Mouse (Mus musculus) embryonic facial prominence, embryonic 14.5 days (tissue): ENCODE measurements around the gene Rhot2. TPM values are rescaled to one million over a fixed set of nuclear protein-coding genes. Genes with fewer than 3 reads are reported as not detected.
"Not testable (repeated sequence)": the region's sequence is repeated elsewhere in the genome, so short reads cannot be mapped to it uniquely, and the experiment has no call there.

Experiments
- ATAC-seq: fragments of 200-750 bp; cut with Nextera tagmentation; 2 replicates; pipeline ENCODE4 v1.8.0; 2017; ENCODE audit warnings: low read depth, moderate number of reproducible peaks, moderate TSS enrichment
- DNase-seq: peaks from one replicate; pipeline ENCODE4 v3.0.0-alpha.2; 2015; ENCODE audit warnings: low spot score
- H3K27ac ChIP-seq: fragments of 300-500 bp; sonication (generic); replicated peaks from 2 replicates; pipeline ENCODE4 v1.5.1; 2014; ENCODE audit warnings: low read depth, mild to moderate bottlenecking, low read length, moderate library complexity
- H3K27me3 ChIP-seq: fragments of 300-500 bp; sonication (generic); replicated peaks from 2 replicates; pipeline ENCODE4 v1.6.1; 2014; ENCODE audit warnings: low read length; ENCODE audit not compliant: control insufficient read depth, insufficient read depth
- H3K36me3 ChIP-seq: fragments of 300-500 bp; sonication (generic); 2 replicates; pipeline ENCODE4 v1.6.1; 2014; ENCODE audit warnings: low read length, mixed read lengths; ENCODE audit not compliant: control insufficient read depth, insufficient read depth
- H3K4me1 ChIP-seq: fragments of 300-500 bp; sonication (generic); 2 replicates; pipeline ENCODE4 v1.6.1; 2014; ENCODE audit warnings: antibody characterized with exemption, low read length; ENCODE audit not compliant: control insufficient read depth, insufficient read depth
- H3K4me2 ChIP-seq: fragments of 300-500 bp; sonication (generic); 2 replicates; pipeline ENCODE4 v1.6.1; 2014; ENCODE audit warnings: low read depth, mild to moderate bottlenecking, low read length, moderate library complexity, mixed read lengths
- H3K4me3 ChIP-seq: fragments of 300-500 bp; sonication (generic); 2 replicates; pipeline ENCODE4 v1.5.1; 2014; ENCODE audit warnings: low read depth, mild to moderate bottlenecking, low read length
- H3K9ac ChIP-seq: fragments of 300-500 bp; sonication (generic); 2 replicates; pipeline ENCODE4 v1.6.1; 2014; ENCODE audit warnings: low read depth, mild to moderate bottlenecking, low read length, moderate library complexity, mixed read lengths
- H3K9me3 ChIP-seq: fragments of 300-500 bp; sonication (generic); 2 replicates; pipeline ENCODE4 v1.6.1; 2016; ENCODE audit warnings: low read length; ENCODE audit not compliant: control insufficient read depth
- WGBS: fragments of 180-500 bp; shearing (Covaris S2); extraction: QIAGEN DNeasy Blood & Tissue Kit; methylation state at CpG from one replicate; pipeline ENCODE4 v1.1.7; 2014; 5-methylcytosine and 5-hydroxymethylcytosine counted together
- polyA plus RNA-seq: library from polyadenylated mRNA; unstranded; fragments of >200 nt; fragmentation: Nextera tagmentation; extraction: Ambion mirVana; gene quantifications from 2 replicates; pipeline ENCODE4 v1.2.1, GENCODE M21; 2014

Rhot2 gene
- polyA plus RNA-seq, 1 experiment from 2014 or later = 12.0 TPM

DNA sequence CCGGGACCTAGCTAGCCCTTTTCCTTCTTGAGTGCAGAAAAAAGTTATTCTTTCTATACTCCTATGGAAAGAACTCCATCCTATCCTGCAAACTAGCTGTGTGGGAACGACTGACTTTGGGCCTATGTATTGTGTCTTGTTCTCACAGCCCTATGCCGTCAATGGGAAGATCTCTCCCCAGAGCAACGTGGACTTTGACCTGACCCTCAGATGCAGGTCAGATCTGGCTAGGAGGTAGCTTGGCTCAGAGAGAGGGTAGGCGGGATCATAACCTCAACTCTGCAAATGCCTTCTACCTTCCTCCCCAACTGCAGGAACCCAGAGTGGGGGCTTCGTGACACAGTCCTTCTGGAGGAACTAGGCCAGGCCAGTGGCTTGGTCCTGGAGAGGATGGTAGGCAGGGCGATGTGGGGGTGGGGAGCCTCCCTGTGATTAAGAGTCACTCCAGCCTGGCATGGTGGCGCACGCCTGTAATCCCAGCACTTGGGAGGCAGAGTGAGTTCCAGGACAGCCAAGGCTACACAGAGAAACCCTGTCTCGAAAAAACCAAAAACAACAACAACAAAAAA is 31.8 kb upstream of the Rhot2 start:
- no peaks in the 10 kb centered on the region for H3K27me3 ChIP-seq
- H3K4me2 ChIP-seq = peak overlapping the region; percentile 85
- H3K36me3 ChIP-seq = peaks cover 15% of the 10 kb centered on the region
- peak overlapping the region; percentile 78 for H3K9ac ChIP-seq
- no peak overlapping the region for H3K27ac ChIP-seq
- DNase-seq = no peak
- no peaks in the 10 kb centered on the region for H3K9me3 ChIP-seq
- WGBS = 56% methylated on average over 10 of the region's 10 CpGs
- H3K4me3 ChIP-seq = peak overlapping the region; percentile 79
- ATAC-seq = no peak
- H3K4me1 ChIP-seq = peaks cover 7% of the 10 kb centered on the region; the same call in 1 of the 2 replicates

DNA sequence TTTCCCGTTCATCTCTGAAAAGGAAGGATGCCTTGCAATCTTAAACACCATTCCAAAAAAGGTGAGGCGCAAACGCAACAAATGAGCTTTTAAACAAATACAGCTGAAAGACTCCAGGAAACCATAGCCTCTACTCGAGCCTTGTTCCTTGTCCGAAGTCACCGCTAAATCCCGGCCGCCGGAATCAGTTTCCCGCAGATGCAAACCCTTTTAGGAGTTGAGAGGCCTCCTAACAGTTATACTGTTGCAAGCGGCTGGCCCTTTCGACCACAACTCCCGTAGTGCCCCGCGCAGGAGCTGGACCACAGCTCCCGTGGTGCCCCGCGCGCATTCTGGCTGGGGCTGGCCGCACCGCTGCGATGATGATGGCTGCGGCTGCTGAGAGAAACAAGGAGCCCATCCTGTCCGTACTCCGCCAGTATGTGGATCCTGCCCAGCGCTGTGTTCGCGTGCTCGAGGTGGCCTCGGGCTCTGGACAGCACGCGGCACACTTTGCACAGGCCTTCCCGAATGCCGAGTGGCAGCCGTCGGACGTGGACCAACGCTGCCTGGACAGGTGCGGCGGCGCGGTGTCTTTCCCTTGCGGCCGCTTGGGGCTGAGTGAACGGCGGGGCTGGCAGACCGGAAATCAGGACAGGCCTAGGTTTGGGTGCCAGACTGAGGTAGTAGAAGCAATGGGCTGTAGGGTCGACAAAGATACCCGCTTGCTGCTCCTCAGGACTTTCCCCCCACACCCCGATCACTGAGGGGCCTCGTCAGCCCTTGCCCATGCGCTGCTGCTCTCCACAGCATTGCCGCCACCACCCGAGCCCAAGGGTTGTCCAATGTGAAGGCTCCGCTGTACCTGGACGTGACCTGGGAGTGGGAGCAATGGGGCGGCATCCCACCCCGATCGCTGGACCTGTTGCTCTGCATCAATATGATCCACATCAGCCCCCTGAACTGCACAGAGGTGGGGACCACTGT is 30.8 kb upstream of the Rhot2 start:
- WGBS = 1% methylated on average over 44 of the region's 59 CpGs
- Histone ChIP-seq H3K4me2 (peak overlapping the region; percentile 85), H3K27me3 (no peaks in the 10 kb centered on the region), H3K27ac (peak overlapping the region; percentile 94), H3K36me3 (peaks cover 15% of the 10 kb centered on the region), H3K9me3 (no peaks in the 10 kb centered on the region), H3K4me3 (peak overlapping the region; percentile 79), H3K9ac (peak overlapping the region; percentile 78), H3K4me1 (peaks cover 7% of the 10 kb centered on the region; the same call in 1 of the 2 replicates)
- ATAC-seq = peak; percentile 96
- peak; percentile 96 for DNase-seq

DNA sequence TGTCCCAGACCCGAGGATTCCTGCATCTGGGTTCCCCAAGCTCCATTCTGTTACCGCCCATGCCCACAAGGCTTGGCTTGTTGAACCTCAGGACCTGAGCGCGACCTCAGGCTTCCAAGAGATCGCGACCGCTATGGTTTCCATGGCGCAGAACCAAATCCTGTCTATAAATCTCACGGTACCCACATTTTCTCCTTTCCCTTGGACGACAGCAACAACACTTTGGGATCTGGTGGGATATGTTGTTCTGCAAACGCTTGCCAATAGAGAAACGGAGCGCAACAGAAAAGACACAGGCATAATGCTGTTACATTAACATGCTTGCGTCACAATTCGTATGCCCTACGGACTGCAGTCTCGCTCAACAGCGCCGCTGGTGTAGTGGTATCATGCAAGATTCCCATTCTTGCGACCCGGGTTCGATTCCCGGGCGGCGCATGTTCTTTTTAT is 30.1 kb upstream of the Rhot2 start, which contains the start of gene Mettl26:
Gene Mettl26 (plus strand): TSS at position 354 of the 450 bp plus-strand sequence.
- H3K27me3 ChIP-seq = no peaks in the 10 kb centered on the region
- no peaks in the 10 kb centered on the region for H3K9me3 ChIP-seq
- 1% methylated on average over 25 of the region's 25 CpGs for WGBS
- H3K4me3 ChIP-seq = peak within 1 kb of the TSS; percentile 79
- peak within 1 kb of the TSS; percentile 94 for H3K27ac ChIP-seq
- DNase-seq (peak; percentile 94), ATAC-seq (peak; percentile 80)
- peak within 1 kb of the TSS; percentile 85 for H3K4me2 ChIP-seq
- peak within 1 kb of the TSS; percentile 78 for H3K9ac ChIP-seq
- H3K36me3 ChIP-seq = peaks cover 15% of the 10 kb centered on the region
- peaks cover 7% of the 10 kb centered on the region; the same call in 1 of the 2 replicates for H3K4me1 ChIP-seq

DNA sequence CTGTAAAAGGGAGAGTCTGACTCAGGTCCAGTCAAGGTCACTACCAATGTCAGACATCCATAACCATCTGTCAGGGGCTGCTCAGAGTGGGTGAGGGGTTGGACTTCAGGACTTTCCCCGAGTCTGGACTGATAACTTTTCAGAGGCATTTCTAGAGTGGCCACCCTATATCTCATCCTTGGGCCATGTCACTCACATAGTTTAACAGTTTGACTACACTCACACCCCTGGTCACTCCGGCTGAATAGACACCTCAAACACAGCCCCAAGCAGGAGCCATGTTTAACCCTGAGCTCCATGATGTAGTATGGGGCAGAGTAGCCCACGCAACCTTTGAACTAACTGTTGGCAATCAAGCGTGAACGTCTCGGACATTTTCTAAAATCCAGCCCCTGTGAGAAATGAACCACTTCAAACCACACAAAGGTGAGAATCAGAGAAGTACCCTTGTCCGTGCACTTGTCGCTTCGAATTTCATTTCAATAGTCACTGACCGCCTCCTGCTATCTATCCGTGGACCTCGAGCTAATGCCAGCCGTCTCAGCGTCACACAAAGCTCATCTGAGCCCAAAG is 29.6 kb upstream of the Rhot2 start:
- Histone ChIP-seq H3K4me1 (peaks cover 7% of the 10 kb centered on the region; the same call in 1 of the 2 replicates), H3K9ac (peak overlapping the region; percentile 78), H3K9me3 (no peaks in the 10 kb centered on the region), H3K4me3 (peak overlapping the region; percentile 79), H3K27me3 (no peaks in the 10 kb centered on the region), H3K36me3 (peaks cover 14% of the 10 kb centered on the region), H3K4me2 (peak overlapping the region; percentile 85), H3K27ac (peak overlapping the region; percentile 94)
- WGBS = 6% methylated on average over 14 of the region's 14 CpGs
- ATAC-seq (no peak), DNase-seq (no peak)

DNA sequence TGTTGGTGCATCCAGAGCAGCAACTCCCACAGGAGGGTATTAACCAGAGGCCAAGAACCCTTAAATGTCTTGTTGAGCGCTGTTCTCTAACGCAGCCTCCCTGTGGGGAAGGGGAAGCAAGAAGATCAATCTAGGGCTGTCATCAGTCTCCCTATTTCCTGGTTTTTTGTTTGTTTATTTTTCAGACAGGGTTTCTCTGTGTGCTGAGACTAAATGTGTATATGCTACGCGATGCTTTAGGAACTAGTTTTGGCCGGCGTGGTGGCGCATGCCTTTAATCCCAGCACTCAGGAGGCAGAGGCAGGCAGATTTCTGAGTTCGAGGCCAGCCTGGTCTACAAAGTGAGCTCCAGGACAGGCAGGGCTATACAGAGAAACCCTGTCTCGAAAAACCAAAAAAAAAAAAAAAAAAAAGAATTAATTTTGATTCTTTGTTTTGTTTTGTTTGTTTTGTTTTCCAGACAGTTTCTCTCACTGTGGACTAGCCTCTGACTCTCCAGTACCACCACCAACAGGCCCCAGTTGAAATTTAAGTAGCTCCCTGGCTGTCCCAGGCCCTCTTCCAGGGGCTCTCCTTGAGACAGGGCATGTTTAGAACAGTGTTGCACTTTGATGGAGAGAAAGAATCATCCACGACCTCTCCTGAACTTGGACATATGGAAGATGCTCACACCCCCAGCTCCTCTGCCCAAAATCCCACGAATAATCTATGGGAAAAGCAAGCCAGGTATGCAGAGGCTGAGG is 28.9 kb upstream of the Rhot2 start:
- Histone ChIP-seq H3K4me1 (peaks cover 7% of the 10 kb centered on the region; the same call in 1 of the 2 replicates), H3K27ac (no peak overlapping the region), H3K4me2 (peak overlapping the region; percentile 85), H3K36me3 (peaks cover 7% of the 10 kb centered on the region), H3K27me3 (no peaks in the 10 kb centered on the region), H3K9ac (no peak overlapping the region), H3K9me3 (no peaks in the 10 kb centered on the region), H3K4me3 (peak overlapping the region; percentile 79)
- no peak for ATAC-seq
- 69% methylated on average over 11 of the region's 11 CpGs for WGBS
- no peak for DNase-seq

DNA sequence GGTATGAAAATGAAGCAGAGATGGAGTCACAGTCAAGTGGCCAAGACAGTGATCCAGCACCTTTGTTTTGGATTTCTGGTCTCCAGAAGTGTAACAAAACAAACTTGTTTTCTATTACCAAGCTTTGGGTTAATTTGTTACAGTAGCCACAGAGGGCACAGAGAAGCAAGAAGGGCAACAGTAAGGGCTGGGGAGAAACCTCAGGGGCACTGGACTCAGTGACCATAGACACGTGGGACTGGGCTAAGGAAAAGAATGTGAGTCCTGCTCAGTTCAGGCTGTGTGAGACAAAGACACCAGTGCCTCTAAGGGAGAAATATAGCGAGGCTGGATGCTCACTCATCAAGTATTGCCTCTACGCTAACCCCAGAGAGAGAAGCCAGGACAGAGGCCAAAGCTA is 28.0 kb upstream of the Rhot2 start:
- no peak overlapping the region for H3K27ac ChIP-seq
- DNase-seq = no peak
- H3K4me2 ChIP-seq = no peak overlapping the region
- WGBS = 81% methylated on average over 3 of the region's 3 CpGs
- H3K27me3 ChIP-seq = no peaks in the 10 kb centered on the region
- H3K9me3 ChIP-seq = no peaks in the 10 kb centered on the region
- H3K9ac ChIP-seq = no peak overlapping the region
- no peak for ATAC-seq
- H3K4me1 ChIP-seq = peaks cover 10% of the 10 kb centered on the region
- H3K36me3 ChIP-seq = no peaks in the 10 kb centered on the region
- no peak overlapping the region for H3K4me3 ChIP-seq

DNA sequence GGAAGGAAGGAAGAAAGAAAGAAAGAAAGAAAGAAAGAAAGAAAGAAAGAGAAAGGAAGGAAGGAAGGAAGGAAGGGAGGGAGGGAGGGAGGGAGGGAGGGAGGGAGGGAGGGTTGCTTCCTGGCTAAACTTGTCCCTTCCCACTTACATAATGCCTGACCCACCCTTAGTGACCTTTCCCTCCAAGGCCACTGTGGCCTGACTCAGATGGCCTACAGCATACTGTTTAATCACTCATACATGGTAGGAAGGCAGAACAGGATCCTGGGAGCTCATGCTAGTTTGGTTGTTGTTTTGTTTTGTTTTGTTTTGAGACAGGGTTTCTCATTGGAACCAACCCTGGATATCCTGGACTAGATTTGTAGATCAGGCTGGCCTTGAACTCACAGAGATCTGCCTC is 26.9 kb upstream of the Rhot2 start:
- DNase-seq, H3K9ac ChIP-seq, H3K27ac ChIP-seq, H3K9me3 ChIP-seq, H3K4me2 ChIP-seq, H3K27me3 ChIP-seq, ATAC-seq, H3K4me3 ChIP-seq, H3K36me3 ChIP-seq: not testable (repeated sequence)
- peaks cover 13% of the 10 kb centered on the region for H3K4me1 ChIP-seq

DNA sequence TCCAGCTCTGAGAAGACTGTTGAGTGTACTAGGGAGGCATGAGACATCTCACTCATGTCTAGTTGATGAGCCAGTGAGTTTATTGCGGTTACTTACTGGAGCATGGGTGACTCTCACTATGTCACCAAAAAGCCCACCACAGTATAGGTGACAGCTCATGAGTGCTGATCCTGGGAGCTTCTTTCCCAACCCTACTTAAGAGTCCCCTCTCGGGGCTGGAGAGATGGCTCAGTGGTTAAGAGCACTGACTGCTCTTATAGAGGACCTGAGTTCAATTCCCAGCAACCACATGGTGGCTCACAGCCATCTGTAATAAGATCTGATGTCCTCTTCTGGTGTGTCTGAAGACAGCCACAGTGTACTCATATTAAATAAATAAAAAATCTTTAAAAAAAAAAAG is 25.3 kb upstream of the Rhot2 start:
- H3K4me1 ChIP-seq = peaks cover 6% of the 10 kb centered on the region; the same call in 1 of the 2 replicates
- H3K27ac ChIP-seq = no peak overlapping the region
- H3K27me3 ChIP-seq = no peaks in the 10 kb centered on the region
- 87% methylated on average over 2 of the region's 2 CpGs for WGBS
- no peak overlapping the region for H3K4me3 ChIP-seq
- ATAC-seq (no peak), DNase-seq (no peak)
- no peaks in the 10 kb centered on the region for H3K9me3 ChIP-seq
- H3K36me3 ChIP-seq = no peaks in the 10 kb centered on the region
- no peak overlapping the region for H3K9ac ChIP-seq
- H3K4me2 ChIP-seq = no peak overlapping the region
